Mouse (Mus musculus): ENCODE measurements around the gene 2610001J05Rik.

DNA sequence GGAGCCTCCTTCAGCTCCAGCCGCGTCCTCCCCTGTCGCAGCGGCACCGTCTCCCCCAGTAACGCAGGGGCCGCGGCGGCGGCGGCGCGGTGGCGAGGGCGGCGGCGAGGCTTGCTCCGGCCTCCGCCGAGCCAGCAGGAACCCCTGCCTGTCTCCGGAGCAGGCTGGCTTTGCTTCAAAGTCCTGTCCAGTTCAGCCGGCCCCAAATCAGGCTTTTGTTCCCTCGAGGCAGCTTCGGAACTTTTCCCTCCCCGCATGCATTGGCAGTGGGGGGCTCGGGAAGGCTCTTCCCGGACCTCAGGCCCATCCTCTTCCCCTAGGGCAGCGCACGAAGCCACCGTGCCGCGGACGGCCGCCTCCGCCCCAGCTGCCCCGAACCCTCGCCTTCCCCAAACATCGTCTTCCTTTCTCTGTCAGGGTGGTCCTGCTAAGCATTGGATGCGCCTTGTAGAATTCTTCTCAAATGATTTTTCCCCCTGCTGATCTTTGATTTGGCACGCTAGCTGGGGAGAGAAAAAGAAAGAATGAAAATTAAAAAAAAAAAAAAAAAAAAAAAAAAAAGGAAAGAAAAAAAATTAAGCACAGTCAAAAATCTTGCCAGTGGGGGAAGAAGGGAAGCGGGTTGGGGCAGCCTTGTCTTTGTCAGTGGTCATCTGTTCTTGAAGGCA is 32.5 kb downstream of the 2610001J05Rik start:
- TF ChIP-seq CTCF (IDR thresholded peaks at IDR 0.05; ENCODE audit: control insufficient read depth, insufficient read depth, low read length) = no peak
- TF ChIP-seq POLR2A (IDR thresholded peaks at IDR 0.05; ENCODE audit: borderline replicate concordance, control insufficient read depth, low read depth, low read length) = no peak

All from bone marrow, adult 2 months (tissue).